Mouse (Mus musculus) erythroblast, embryonic 14.5 days (primary cell): ENCODE measurements around the gene Gm9936. TPM values are rescaled to one million over a fixed set of nuclear protein-coding genes. Genes with fewer than 3 reads are reported as not detected.

ENCODE experiments used
- H3K27me3 ChIP-seq: 2 replicates; pipeline ENCODE4 v1.6.1; 2012; ENCODE audit warnings: inconsistent platforms; ENCODE audit not compliant: control insufficient read depth
- H3K36me3 ChIP-seq: 2 replicates; pipeline ENCODE4 v1.6.1; 2012; ENCODE audit warnings: mild to moderate bottlenecking, inconsistent platforms; ENCODE audit not compliant: control insufficient read depth
- H3K4me1 ChIP-seq: 2 replicates; pipeline ENCODE4 v1.6.1; 2012; ENCODE audit warnings: inconsistent platforms; ENCODE audit not compliant: control insufficient read depth
- H3K4me3 ChIP-seq: replicated peaks from 2 replicates; pipeline ENCODE3; 2012; ENCODE audit warnings: moderate library complexity, mild to moderate bottlenecking, inconsistent platforms
- H3K9me3 ChIP-seq: 2 replicates; pipeline ENCODE4 v1.6.1; 2012; ENCODE audit warnings: low read length, inconsistent platforms, mixed read lengths; ENCODE audit not compliant: control insufficient read depth
- GATA1 ChIP-seq: IDR thresholded peaks from 2 replicates; pipeline ENCODE4 v1.6.1; 2012; ENCODE audit warnings: low read length, inconsistent platforms, mixed read lengths
- TAL1 ChIP-seq: IDR thresholded peaks from 3 replicates; pipeline ENCODE4 v1.6.1; 2012; ENCODE audit warnings: low read length, inconsistent platforms, mixed read lengths
- polyA plus RNA-seq: library from polyadenylated mRNA; stranded (reverse); fragments of >175 nt; gene quantifications from 2 replicates; pipeline ENCODE4 v1.2.3, GENCODE M21; 2012

The Gm9936 gene
- polyA plus RNA-seq, 1 experiment, result not detected

GRCm38 (mm10) chr5:114818124-114818523 is 40.4 kb downstream of the Gm9936 start:
- TF ChIP-seq TAL1, result no peak
- no peak for TF ChIP-seq GATA1
- Histone ChIP-seq H3K9me3 (peaks cover 5% of the 10 kb centered on the region), H3K36me3 (peaks cover 6% of the 10 kb centered on the region), H3K4me1 (peaks cover 27% of the 10 kb centered on the region), H3K27me3 (no peaks in the 10 kb centered on the region), H3K4me3 (no peak overlapping the region)

GRCm38 (mm10) chr5:114816599-114816998 is 41.9 kb downstream of the Gm9936 start:
- Histone ChIP-seq H3K36me3 (peaks cover 5% of the 10 kb centered on the region), H3K4me1 (peaks cover 35% of the 10 kb centered on the region), H3K27me3 (no peaks in the 10 kb centered on the region), H3K9me3 (peaks cover 3% of the 10 kb centered on the region), H3K4me3 (no peak overlapping the region)
- TF ChIP-seq TAL1, result no peak
- no peak for TF ChIP-seq GATA1

- H3K4me3 ChIP-seq, result peak overlapping the region; percentile 85
- H3K4me1 ChIP-seq, result peaks cover 53% of the 10 kb centered on the region
- TF ChIP-seq GATA1, result no peak
- TF ChIP-seq TAL1, result no peak
- H3K9me3 ChIP-seq, result no peaks in the 10 kb centered on the region
- H3K36me3 ChIP-seq, result peaks cover 9% of the 10 kb centered on the region
- no peaks in the 10 kb centered on the region for H3K27me3 ChIP-seq
These were observed 44.8 kb downstream of the Gm9936 start for GRCm38 (mm10) chr5:114813525-114814181.

GRCm38 (mm10) chr5:114809826-114810225 is 48.7 kb downstream of the Gm9936 start:
- no peak for TF ChIP-seq GATA1
- TF ChIP-seq TAL1, result no peak
- Histone ChIP-seq H3K36me3 (peaks cover 37% of the 10 kb centered on the region), H3K4me3 (no peak overlapping the region), H3K9me3 (no peaks in the 10 kb centered on the region), H3K4me1 (peaks cover 75% of the 10 kb centered on the region), H3K27me3 (no peaks in the 10 kb centered on the region)

- no peaks in the 10 kb centered on the region for H3K27me3 ChIP-seq
- no peak overlapping the region for H3K4me3 ChIP-seq
- H3K36me3 ChIP-seq, result peaks cover 42% of the 10 kb centered on the region
- TF ChIP-seq GATA1, result no peak
- no peak for TF ChIP-seq TAL1
- H3K9me3 ChIP-seq, result no peaks in the 10 kb centered on the region
- peaks cover 75% of the 10 kb centered on the region for H3K4me1 ChIP-seq
These were observed 49.2 kb downstream of the Gm9936 start for GRCm38 (mm10) chr5:114809181-114809756.

GRCm38 (mm10) chr5:114808385-114808784 is 50.1 kb downstream of the Gm9936 start:
- Histone ChIP-seq H3K27me3 (no peaks in the 10 kb centered on the region), H3K9me3 (no peaks in the 10 kb centered on the region), H3K4me3 (no peak overlapping the region), H3K36me3 (peaks cover 51% of the 10 kb centered on the region), H3K4me1 (peaks cover 69% of the 10 kb centered on the region)
- TF ChIP-seq TAL1, result no peak
- no peak for TF ChIP-seq GATA1

GRCm38 (mm10) chr5:114807893-114808292 is 50.6 kb downstream of the Gm9936 start:
- Histone ChIP-seq H3K27me3 (no peaks in the 10 kb centered on the region), H3K36me3 (peaks cover 56% of the 10 kb centered on the region), H3K9me3 (no peaks in the 10 kb centered on the region), H3K4me1 (peaks cover 64% of the 10 kb centered on the region), H3K4me3 (no peak overlapping the region)
- TF ChIP-seq TAL1 (no peak), GATA1 (no peak)

- Histone ChIP-seq H3K9me3 (no peaks in the 10 kb centered on the region), H3K4me1 (peaks cover 60% of the 10 kb centered on the region), H3K4me3 (peak overlapping the region; percentile 4), H3K27me3 (no peaks in the 10 kb centered on the region), H3K36me3 (peaks cover 60% of the 10 kb centered on the region)
- TF ChIP-seq GATA1 (no peak), TAL1 (no peak)
These were observed 51.0 kb downstream of the Gm9936 start for GRCm38 (mm10) chr5:114807468-114807867.

GRCm38 (mm10) chr5:114807063-114807462 is 51.4 kb downstream of the Gm9936 start:
- H3K9me3 ChIP-seq, result no peaks in the 10 kb centered on the region
- no peaks in the 10 kb centered on the region for H3K27me3 ChIP-seq
- peaks cover 64% of the 10 kb centered on the region for H3K36me3 ChIP-seq
- peak overlapping the region; percentile 4 for H3K4me3 ChIP-seq
- H3K4me1 ChIP-seq, result peaks cover 56% of the 10 kb centered on the region
- TF ChIP-seq TAL1 (no peak), GATA1 (no peak)

GRCm38 (mm10) chr5:114806636-114807035 is 51.8 kb downstream of the Gm9936 start:
- Histone ChIP-seq H3K36me3 (peaks cover 68% of the 10 kb centered on the region), H3K9me3 (no peaks in the 10 kb centered on the region), H3K4me1 (peaks cover 58% of the 10 kb centered on the region), H3K4me3 (no peak overlapping the region), H3K27me3 (no peaks in the 10 kb centered on the region)
- TF ChIP-seq GATA1 (no peak), TAL1 (no peak)

Other genes starting within 250 kb of the Gm9936 start
- gene Trpv4, start 200.3 kb downstream of the Gm9936 start, polyA plus RNA-seq, result 0.06 and 0.07 TPM in 2 replicates
- 6.3 and 7.0 TPM in 2 replicates for gene Gltp, start 167.7 kb downstream of the Gm9936 start, polyA plus RNA-seq
- gene Tchp, start 150.9 kb downstream of the Gm9936 start, polyA plus RNA-seq, result 1.1 and 1.2 TPM in 2 replicates
- gene Ankrd13a, start 84.0 kb downstream of the Gm9936 start, polyA plus RNA-seq, result 15.2 TPM in 2 replicates
- gene Git2, start 83.2 kb downstream of the Gm9936 start, polyA plus RNA-seq, result 7.0 and 8.0 TPM in 2 replicates
- 4.4 and 5.8 TPM in 2 replicates for gene 1500011B03Rik, start 35.2 kb downstream of the Gm9936 start, polyA plus RNA-seq
- gene 4930519G04Rik, start 5.0 kb downstream of the Gm9936 start, polyA plus RNA-seq, result 0.02 TPM in 1 of 2 replicates, not detected in the other
- gene Oasl2, start 38.3 kb upstream of the Gm9936 start, polyA plus RNA-seq, result 0.02 and 0.09 TPM in 2 replicates
- not detected in 2 replicates for gene Oasl1, start 64.6 kb upstream of the Gm9936 start, polyA plus RNA-seq
- gene 2210016L21Rik, start 83.5 kb upstream of the Gm9936 start, polyA plus RNA-seq, result 2.4 and 3.3 TPM in 2 replicates
- gene Hnf1a, start 112.4 kb upstream of the Gm9936 start, polyA plus RNA-seq, result 0.03 and 0.14 TPM in 2 replicates
- 4.4 and 4.6 TPM in 2 replicates for gene Sppl3, start 152.5 kb upstream of the Gm9936 start, polyA plus RNA-seq
- gene Gm10401, start 239.6 kb upstream of the Gm9936 start, polyA plus RNA-seq, result not detected in 2 replicates